Mouse (Mus musculus) G1E-ER4 (cell line): ENCODE results near the gene Gm20696. TPM values are rescaled to one million over a fixed set of nuclear protein-coding genes. Genes with fewer than 3 reads are reported as not detected.

Experiments
- GATA1 ChIP-seq: IDR thresholded peaks from one replicate; pipeline ENCODE4 v1.8.0; 2012; ENCODE audit warnings: low read length, inconsistent platforms
- polyA plus RNA-seq: library from polyadenylated mRNA; stranded (reverse); fragments of >175 nt; gene quantifications from 2 replicates; pipeline ENCODE4 v1.2.3, GENCODE M21; 2012

Gene Gm20696
- polyA plus RNA-seq, 1 experiment, result not detected

DNA sequence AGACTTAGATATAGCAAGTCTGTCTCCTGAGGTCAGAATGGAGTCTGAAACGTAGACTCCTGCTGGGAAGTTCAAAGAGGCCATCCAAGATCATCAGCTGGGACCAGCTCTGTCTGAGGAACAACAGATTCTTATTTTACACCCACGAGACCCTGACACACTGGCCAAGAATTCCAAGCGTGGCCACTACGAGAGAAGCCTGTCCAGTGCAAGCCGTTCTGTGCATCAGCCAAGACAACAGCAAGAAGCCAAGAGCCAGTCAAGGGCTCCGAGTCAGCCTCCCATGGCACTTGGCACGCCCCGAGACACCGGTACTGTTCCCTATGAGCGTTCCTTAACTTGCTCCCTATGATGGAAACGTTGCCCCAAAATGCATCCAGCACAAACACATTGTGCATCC, 338.9 kb downstream of the Gm20696 start:
- no peak for TF ChIP-seq GATA1

DNA sequence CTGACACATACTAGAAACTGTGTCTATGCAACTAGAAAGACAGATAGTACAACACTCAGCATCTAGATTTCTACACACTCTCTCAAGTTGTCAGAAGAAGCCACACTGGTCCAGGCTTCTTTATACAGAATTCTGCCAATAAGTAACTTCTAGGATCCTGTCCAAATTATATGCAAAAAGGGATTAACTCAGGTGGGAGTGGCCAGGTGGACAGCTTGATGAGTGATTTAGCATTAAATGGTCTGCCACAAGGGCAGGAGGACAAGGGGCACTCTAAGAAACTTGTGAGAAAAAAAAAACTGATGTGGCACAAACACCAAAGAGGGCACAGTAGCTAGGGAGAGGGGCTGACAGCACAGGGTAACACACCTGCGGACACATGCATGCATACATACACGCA, 340.7 kb downstream of the Gm20696 start:
- no peak for TF ChIP-seq GATA1

DNA sequence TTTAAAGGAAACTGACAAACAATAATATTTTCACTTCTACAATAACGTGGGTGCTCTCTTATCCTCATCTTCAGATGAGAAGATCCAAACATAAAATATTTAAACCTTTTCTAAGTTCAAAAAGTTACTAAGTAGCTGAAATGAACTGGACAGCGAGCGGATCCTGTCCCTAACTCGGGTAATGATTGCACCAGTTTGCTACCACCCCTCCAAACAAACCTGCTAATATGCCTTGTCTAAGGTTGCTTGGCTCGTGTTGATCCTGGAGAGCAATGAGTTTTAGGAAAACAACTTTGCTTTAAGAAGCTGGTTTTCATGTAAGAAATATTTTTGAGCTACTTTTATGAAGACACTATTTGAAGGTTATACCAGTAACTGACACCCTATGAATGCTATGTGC, 341.1 kb downstream of the Gm20696 start:
- TF ChIP-seq GATA1, result no peak

DNA sequence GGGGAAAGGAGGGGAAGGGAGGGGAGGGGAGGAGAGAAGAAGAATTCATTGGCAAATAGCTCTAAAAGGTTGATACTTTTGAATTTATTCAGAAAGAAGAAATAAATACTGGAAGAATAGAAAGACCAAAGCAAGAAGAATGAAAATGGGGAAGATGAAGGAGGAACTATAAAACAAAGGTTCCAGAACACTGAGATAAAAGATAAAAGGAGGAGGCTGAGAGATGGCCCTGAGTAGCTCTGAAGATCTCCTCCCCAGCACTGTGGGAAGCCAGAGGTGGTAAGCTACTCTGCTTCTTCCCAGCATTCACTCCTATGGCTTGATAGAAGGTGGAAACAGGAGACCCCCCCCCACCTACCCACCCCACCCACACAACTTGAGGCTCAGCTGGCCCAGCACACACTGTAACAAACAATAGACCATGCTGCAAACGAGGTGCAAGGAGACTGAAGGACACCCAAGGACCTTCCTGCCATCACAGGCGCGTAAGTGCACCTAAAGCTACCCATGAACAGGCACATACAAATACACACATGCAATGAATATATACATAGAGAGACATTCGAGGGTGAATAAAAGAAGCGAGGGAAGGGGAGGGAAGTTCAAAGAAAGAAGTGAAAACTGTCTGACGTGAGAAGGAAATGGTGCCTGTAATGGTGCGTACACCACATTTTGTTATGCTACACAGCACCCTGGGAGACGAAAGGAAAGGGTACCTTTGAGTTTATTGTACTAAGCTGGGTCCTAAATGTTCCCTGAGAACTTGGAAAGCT, 344.3 kb downstream of the Gm20696 start:
- no peak for TF ChIP-seq GATA1

DNA sequence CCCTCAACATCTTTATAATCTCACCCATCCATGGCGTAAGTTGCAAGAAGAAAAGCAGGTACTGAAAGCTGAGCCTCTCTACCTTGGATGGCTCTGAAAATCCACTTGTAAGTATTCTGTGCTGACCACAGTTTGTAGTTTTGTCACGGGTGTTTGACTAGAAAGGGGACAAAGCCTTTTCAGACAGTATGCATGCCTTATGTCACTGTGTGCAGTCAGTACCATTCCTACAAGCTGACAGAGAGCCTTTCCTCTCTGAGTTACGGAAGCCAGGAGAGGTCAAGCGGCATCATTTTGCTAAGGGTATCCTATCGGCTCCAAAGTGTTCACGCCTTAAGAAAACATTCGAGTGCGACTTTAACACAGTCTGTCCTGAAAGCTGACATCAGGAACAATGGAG, 346.2 kb downstream of the Gm20696 start:
- no peak for TF ChIP-seq GATA1

DNA sequence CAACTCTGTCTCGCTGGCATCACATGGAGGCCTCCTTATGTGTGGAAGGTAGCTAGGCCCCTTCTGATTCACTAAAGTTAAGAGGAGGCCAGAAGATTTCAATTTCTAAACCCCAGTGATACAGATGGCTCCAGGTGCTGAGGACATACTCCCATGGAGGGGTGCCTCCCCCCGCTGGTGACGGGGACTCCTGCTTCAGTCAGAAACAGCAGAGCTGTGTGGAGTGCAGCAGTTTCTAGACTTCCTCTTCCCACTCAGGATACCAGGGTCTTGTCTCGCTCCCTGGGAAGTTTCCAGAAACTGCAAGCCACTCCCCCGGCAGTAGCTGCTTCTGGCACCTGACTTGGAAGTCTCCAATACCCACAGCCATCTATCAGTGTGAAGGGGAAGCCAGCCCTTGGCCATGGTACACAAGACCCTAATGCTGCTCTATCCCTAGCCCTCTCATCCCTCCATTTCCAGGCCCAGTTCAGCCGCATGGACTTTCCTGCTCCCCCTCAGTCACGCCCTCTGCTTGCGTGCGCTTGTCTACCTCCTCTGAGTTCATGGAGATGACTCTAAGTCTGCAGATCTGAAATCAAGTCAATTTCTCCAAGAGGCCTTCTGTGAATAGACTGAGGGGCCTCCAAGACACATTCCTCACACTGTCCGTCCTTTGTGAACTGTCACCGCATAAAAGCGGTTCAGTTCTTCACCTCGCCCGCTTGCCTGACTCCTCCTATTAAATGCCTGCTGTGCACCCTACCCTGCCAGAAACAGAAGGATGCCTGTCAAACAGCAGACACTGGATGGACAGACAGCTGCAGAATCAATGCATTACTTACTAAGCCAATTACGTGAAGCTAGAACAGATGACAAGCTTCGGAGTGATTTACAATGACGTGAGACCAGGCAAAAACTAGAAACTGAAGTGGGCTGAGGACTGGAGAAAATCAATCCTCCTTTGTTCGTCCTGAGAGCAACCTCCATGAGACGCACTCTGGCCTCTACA, 346.9 kb downstream of the Gm20696 start:
- TF ChIP-seq GATA1, result no peak

DNA sequence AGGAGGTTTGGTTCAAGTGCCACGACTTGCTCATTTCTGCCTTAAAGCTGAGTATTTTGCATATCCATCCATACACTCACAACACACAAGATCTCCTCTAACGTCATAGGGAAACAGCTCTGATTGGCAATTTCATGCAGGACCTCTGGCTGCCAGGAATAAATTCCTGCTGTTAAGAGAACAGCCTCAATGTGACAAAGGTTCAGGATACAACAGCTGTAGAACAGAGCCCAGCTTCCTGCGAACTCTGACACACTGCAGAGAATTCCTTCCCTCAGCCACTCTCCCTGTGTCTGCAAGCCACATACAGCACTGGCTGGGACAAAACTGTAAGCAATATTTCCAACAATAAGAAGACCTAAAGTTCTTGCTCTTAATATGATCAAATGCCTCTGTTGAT, 351.9 kb downstream of the Gm20696 start:
- TF ChIP-seq GATA1, result no peak

DNA sequence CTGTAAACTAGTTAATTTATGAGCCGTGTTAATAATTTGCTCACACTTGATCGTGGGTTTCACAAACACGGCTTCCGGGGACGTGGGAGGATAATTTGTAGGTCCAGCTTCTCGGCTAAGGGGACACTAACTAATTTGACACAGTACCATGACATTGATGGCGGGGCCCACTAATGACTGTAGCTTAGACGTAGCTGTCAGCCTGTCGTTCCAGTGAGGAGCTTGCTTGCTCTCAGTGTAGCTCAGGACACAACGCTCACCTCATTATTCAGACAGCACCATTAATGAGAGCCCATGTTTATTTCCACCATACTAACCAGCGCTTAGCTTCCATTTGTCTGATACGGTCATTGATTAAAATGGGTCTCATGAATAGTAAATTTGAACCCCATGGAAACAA, 356.1 kb downstream of the Gm20696 start:
- no peak for TF ChIP-seq GATA1

DNA sequence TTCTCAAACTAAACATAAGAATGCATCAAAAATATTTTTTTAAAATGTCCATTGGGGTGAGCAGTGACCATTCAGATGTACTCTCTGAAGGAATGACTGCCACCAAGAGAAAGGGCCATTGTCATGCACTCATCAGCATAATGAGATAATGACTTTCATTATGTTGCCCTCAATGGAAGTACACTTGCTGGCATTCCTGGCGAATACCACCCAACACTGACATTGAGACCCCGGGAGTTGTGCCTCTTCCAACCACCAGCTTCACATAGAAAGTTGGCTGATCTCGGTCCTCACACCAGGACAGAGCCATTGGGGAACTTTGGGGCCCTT, 356.5 kb downstream of the Gm20696 start:
- TF ChIP-seq GATA1, result no peak

DNA sequence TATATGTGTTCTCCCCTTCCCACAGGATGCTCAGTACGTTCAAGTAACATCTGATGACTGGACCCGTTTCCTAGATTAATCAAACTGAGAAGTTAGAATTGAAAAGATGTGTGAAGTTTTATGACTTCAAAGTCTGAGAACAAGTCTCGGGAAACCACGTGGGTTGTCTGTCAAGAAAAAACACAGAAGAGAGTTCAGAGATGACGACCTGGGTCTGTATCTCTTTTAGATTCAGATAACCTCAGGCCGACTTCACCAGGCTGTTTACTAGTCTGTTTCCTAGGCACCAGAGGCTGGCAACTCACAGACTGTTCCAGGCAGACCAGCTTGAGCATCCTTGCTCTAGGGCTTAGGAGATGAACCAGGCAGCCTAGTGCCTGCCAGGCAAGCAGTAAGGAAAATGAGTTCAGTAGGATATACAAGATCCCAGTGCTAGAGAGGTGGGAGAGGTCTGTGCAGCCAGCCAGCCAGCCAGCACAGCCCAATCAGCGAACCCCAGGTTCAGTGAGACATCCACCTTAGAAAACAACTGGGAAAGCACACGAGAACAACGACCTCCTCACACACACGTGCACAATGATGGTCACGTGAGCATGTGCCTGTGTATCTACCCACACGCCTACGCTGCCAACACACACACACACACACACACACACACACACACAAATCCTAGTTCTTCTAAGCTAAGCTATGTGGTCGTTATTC, 357.0 kb downstream of the Gm20696 start:
- no peak for TF ChIP-seq GATA1

DNA sequence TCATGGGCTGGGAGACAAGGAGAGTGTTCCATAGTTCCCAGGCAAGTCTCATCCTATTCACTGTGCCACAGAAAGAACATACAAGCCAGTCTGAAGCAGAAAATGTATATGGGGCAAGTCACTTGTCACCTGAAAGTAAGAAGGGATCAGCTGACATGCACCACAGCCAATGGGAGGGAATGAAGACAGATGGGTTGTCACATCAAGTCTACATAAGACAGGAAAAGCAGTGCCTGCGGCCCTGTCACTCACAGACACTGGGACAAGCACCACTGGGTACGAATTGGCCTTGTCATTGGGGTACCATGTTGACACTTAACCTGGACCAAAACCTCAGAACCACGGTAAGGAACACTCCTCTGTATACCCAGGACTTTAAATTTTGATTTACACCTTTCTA, 360.8 kb downstream of the Gm20696 start:
- TF ChIP-seq GATA1, result no peak

DNA sequence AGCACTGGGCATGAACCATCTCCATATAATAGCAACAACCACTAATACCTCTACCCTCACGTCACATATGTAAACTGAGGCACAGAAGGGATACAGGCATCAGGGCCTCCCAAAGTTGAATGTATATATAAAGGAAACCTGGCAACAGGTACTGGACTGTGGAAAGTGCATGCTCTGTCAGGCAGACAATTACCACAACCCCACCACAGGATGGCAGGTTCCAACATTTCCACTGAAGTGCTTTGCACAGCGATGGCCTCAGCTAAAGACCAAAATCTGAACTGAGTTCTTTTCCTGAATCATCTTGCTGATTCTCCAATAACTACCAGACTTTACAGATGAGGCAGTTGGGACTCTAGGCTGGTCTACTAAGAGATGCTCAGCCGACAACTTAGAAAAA, 361.4 kb downstream of the Gm20696 start:
- no peak for TF ChIP-seq GATA1

DNA sequence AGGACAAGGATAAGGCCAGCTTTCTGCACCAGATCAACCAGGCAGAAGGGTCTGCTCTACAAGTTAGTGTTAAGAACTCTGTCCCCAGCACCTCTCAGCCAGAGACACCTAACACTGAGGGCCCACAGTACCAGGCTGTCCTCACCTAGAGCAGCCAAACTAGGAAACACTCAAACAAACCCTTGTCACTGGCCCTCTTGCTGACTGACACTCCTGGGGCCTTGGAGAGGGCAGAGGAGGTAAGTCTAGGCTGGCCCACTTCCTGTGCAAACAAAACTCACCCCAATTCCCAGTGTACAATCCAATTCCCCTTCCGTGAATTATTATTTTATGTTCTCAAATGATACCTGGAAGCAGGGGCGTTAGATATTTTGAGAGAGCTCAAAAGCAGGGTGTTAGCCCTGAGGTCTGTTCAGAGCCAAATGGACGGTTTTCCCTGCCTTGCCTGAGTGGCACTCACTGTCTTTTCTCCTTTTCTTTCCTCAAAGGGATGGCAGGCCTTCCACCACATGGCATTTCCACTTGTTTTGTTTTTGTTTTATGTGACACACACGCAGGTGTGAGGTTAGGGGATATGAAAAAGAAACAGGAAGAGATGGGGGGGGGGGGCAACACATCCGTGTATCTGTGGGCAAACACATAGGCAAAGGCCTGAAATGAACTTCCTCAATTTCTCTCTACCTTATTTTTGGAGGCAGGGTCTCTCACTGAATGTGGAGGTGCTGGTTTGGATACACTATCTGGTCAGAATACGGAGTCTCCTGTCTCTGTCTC, 363.7 kb downstream of the Gm20696 start:
- TF ChIP-seq GATA1, result no peak

DNA sequence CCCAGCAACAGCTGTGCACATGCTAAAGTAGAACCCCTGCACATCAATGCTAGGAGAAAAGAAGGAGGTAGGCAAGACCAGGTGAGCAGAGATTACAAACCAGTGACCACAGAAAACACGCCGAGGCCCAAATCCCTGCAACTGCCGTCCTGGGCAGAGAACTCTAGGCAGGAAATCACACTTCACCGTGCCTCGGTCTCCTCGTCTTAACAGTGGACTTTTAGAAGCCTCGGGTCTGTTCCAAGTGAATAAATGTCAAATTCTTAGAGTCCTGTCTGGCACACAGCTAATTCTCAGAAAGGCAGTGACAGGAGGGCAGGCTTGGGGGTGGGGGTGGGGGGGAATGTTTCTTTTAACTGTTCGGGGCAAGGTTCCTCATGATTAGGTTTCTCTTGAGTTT, 364.7 kb downstream of the Gm20696 start:
- no peak for TF ChIP-seq GATA1

DNA sequence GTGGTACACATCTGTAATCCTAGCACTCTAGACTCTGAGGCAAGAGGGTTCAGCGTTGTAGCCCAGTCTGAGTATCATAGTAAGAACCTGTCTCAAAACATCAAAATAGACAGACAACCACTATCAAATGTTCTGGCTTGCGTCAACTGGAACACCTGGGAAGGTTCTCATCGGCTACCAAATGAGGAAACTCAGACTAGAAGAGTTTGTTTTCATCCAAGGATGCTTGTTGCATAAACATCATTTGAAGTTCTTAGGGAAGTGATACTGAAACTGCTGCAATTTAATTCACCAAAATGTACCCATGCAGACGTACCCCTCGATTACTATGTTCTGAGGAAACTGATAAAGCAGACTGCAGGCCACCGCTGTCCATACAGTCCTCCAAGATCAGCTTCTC, 366.4 kb downstream of the Gm20696 start:
- no peak for TF ChIP-seq GATA1

DNA sequence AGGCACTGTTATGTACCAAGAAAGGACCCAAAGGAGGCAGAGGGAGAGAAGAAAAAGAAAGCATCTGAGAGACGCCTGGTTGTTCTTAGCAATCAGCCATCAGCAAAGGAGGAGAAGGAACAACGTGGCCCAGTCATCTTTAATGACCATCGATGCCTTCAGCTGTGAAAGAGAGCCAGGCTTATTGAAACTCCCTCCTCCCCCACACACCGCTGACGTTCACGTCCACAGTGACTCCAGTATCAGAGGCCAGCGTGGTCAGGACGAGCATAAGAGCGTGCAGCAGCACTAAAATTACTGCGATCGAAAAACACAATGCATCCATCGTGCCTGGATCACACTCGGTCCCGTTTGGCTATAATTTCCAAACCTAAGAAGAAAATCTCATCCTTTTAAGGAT, 367.4 kb downstream of the Gm20696 start:
- TF ChIP-seq GATA1, result no peak
